Mouse (Mus musculus): ENCODE results near the gene Pikfyve. TPM values are rescaled to one million over a fixed set of nuclear protein-coding genes. Genes with fewer than 3 reads are reported as not detected.

The Pikfyve gene
- polyA plus RNA-seq, 1 experiment from 2014 or later = 3.6 TPM

- TF ChIP-seq EP300 (IDR thresholded peaks at IDR 0.05; ENCODE audit: low read depth) = no peak
- TF ChIP-seq CTCF (IDR thresholded peaks at IDR 0.05; ENCODE audit: low read depth) = no peak
- H3K4me2 ChIP-seq (ENCODE audit: low read depth, low read length) = no peak overlapping the region
- 79% methylated on average over 4 of the region's 4 CpGs for WGBS (ENCODE audit: insufficient replicate concordance)
- H3K4me1 ChIP-seq (ENCODE audit: insufficient read depth) = peaks cover 14% of the 10 kb centered on the region
- H3K9me3 ChIP-seq (ENCODE audit: low read length) = no peaks in the 10 kb centered on the region
- peaks cover 21% of the 10 kb centered on the region for H3K36me3 ChIP-seq (replicated peaks; ENCODE audit: insufficient read depth, low read length)
- DNase-seq (no peak), ATAC-seq (no peak)
- H3K27ac ChIP-seq (ENCODE audit: low read depth) = no peak overlapping the region
- no peaks in the 10 kb centered on the region for H3K27me3 ChIP-seq (ENCODE audit: insufficient read depth, low read length)
- H3K4me3 ChIP-seq (ENCODE audit: low read depth, low read length) = no peak overlapping the region
- H3K9ac ChIP-seq (replicated peaks) = no peak overlapping the region
Observed at GRCm38 (mm10) chr1:65190172-65190571, 3.7 kb downstream of the Pikfyve start.

GRCm38 (mm10) chr1:65193226-65193625 is 6.7 kb downstream of the Pikfyve start:
- Histone ChIP-seq H3K4me3 (ENCODE audit: low read depth, low read length) (no peak overlapping the region), H3K4me2 (ENCODE audit: low read depth, low read length) (no peak overlapping the region), H3K36me3 (replicated peaks; ENCODE audit: insufficient read depth, low read length) (peaks cover 35% of the 10 kb centered on the region), H3K27me3 (ENCODE audit: insufficient read depth, low read length) (no peaks in the 10 kb centered on the region), H3K27ac (ENCODE audit: low read depth) (no peak overlapping the region), H3K4me1 (ENCODE audit: insufficient read depth) (peaks cover 7% of the 10 kb centered on the region), H3K9ac (replicated peaks) (no peak overlapping the region), H3K9me3 (ENCODE audit: low read length) (no peaks in the 10 kb centered on the region)
- DNase-seq (no peak), ATAC-seq (no peak)
- 91% methylated on average over 2 of the region's 2 CpGs for WGBS (ENCODE audit: insufficient replicate concordance)
- no peak for TF ChIP-seq CTCF (IDR thresholded peaks at IDR 0.05; ENCODE audit: low read depth)
- no peak for TF ChIP-seq EP300 (IDR thresholded peaks at IDR 0.05; ENCODE audit: low read depth)

GRCm38 (mm10) chr1:65198425-65198824 is 11.9 kb downstream of the Pikfyve start:
- Histone ChIP-seq H3K27ac (ENCODE audit: low read depth) (no peak overlapping the region), H3K4me3 (ENCODE audit: low read depth, low read length) (no peak overlapping the region), H3K4me2 (ENCODE audit: low read depth, low read length) (no peak overlapping the region), H3K4me1 (ENCODE audit: insufficient read depth) (no peaks in the 10 kb centered on the region), H3K9ac (replicated peaks) (no peak overlapping the region), H3K9me3 (ENCODE audit: low read length) (no peaks in the 10 kb centered on the region), H3K27me3 (ENCODE audit: insufficient read depth, low read length) (no peaks in the 10 kb centered on the region), H3K36me3 (replicated peaks; ENCODE audit: insufficient read depth, low read length) (peaks cover 26% of the 10 kb centered on the region)
- DNase-seq (no peak), ATAC-seq (no peak)
- WGBS (ENCODE audit: insufficient replicate concordance) = 75% methylated on average over 2 of the region's 2 CpGs
- TF ChIP-seq CTCF (IDR thresholded peaks at IDR 0.05; ENCODE audit: low read depth) (no peak), EP300 (IDR thresholded peaks at IDR 0.05; ENCODE audit: low read depth) (no peak)

GRCm38 (mm10) chr1:65198861-65199260 is 12.4 kb downstream of the Pikfyve start:
- Histone ChIP-seq H3K9me3 (ENCODE audit: low read length) (no peaks in the 10 kb centered on the region), H3K36me3 (replicated peaks; ENCODE audit: insufficient read depth, low read length) (peaks cover 22% of the 10 kb centered on the region), H3K9ac (replicated peaks) (no peak overlapping the region), H3K4me2 (ENCODE audit: low read depth, low read length) (no peak overlapping the region), H3K4me3 (ENCODE audit: low read depth, low read length) (no peak overlapping the region), H3K27ac (ENCODE audit: low read depth) (no peak overlapping the region), H3K4me1 (ENCODE audit: insufficient read depth) (no peaks in the 10 kb centered on the region), H3K27me3 (ENCODE audit: insufficient read depth, low read length) (no peaks in the 10 kb centered on the region)
- 91% methylated on average over 2 of the region's 2 CpGs for WGBS (ENCODE audit: insufficient replicate concordance)
- DNase-seq = no peak
- no peak for TF ChIP-seq EP300 (IDR thresholded peaks at IDR 0.05; ENCODE audit: low read depth)
- no peak for ATAC-seq

GRCm38 (mm10) chr1:65204299-65204698 is 17.8 kb downstream of the Pikfyve start:
- H3K9me3 ChIP-seq (ENCODE audit: low read length) = no peaks in the 10 kb centered on the region
- no peak overlapping the region for H3K4me3 ChIP-seq (ENCODE audit: low read depth, low read length)
- WGBS (ENCODE audit: insufficient replicate concordance) = 71% methylated on average over 1 of the region's 1 CpGs
- H3K9ac ChIP-seq (replicated peaks) = no peak overlapping the region
- ATAC-seq (no peak), DNase-seq (no peak)
- H3K4me1 ChIP-seq (ENCODE audit: insufficient read depth) = no peaks in the 10 kb centered on the region
- no peak for TF ChIP-seq CTCF (IDR thresholded peaks at IDR 0.05; ENCODE audit: low read depth)
- no peak overlapping the region for H3K27ac ChIP-seq (ENCODE audit: low read depth)
- H3K27me3 ChIP-seq (ENCODE audit: insufficient read depth, low read length) = no peaks in the 10 kb centered on the region
- no peak overlapping the region for H3K4me2 ChIP-seq (ENCODE audit: low read depth, low read length)
- peaks cover 23% of the 10 kb centered on the region for H3K36me3 ChIP-seq (replicated peaks; ENCODE audit: insufficient read depth, low read length)

GRCm38 (mm10) chr1:65213214-65213613 is 26.7 kb downstream of the Pikfyve start:
- H3K27me3 ChIP-seq (ENCODE audit: insufficient read depth, low read length) = no peaks in the 10 kb centered on the region
- no peak overlapping the region for H3K4me2 ChIP-seq (ENCODE audit: low read depth, low read length)
- no peak overlapping the region for H3K9ac ChIP-seq (replicated peaks)
- DNase-seq (no peak), ATAC-seq (no peak)
- peaks cover 4% of the 10 kb centered on the region; the same call in 1 of the 2 replicates for H3K9me3 ChIP-seq (ENCODE audit: low read length)
- H3K4me3 ChIP-seq (ENCODE audit: low read depth, low read length) = no peak overlapping the region
- TF ChIP-seq CTCF (IDR thresholded peaks at IDR 0.05; ENCODE audit: low read depth) = no peak
- TF ChIP-seq EP300 (IDR thresholded peaks at IDR 0.05; ENCODE audit: low read depth) = no peak
- peaks cover 14% of the 10 kb centered on the region; the same call in 1 of the 2 replicates for H3K36me3 ChIP-seq (replicated peaks; ENCODE audit: insufficient read depth, low read length)
- 72% methylated on average over 2 of the region's 2 CpGs for WGBS (ENCODE audit: insufficient replicate concordance)
- H3K4me1 ChIP-seq (ENCODE audit: insufficient read depth) = no peaks in the 10 kb centered on the region
- H3K27ac ChIP-seq (ENCODE audit: low read depth) = no peak overlapping the region

GRCm38 (mm10) chr1:65217567-65217966 is 31.1 kb downstream of the Pikfyve start:
- Histone ChIP-seq H3K4me2 (ENCODE audit: low read depth, low read length) (no peak overlapping the region), H3K4me1 (ENCODE audit: insufficient read depth) (no peaks in the 10 kb centered on the region), H3K4me3 (ENCODE audit: low read depth, low read length) (no peak overlapping the region), H3K36me3 (replicated peaks; ENCODE audit: insufficient read depth, low read length) (peaks cover 16% of the 10 kb centered on the region), H3K9ac (replicated peaks) (no peak overlapping the region), H3K27ac (ENCODE audit: low read depth) (no peak overlapping the region), H3K9me3 (ENCODE audit: low read length) (no peaks in the 10 kb centered on the region), H3K27me3 (ENCODE audit: insufficient read depth, low read length) (no peaks in the 10 kb centered on the region)
- no peak for ATAC-seq
- TF ChIP-seq EP300 (IDR thresholded peaks at IDR 0.05; ENCODE audit: low read depth) = no peak
- no peak for TF ChIP-seq CTCF (IDR thresholded peaks at IDR 0.05; ENCODE audit: low read depth)
- DNase-seq = no peak
- WGBS (ENCODE audit: insufficient replicate concordance) = 82% methylated on average over 2 of the region's 2 CpGs
